Mouse (Mus musculus): ENCODE results near the gene Setd3. TPM values are rescaled to one million over a fixed set of nuclear protein-coding genes. Genes with fewer than 3 reads are reported as not detected.

Setd3 gene
- polyA plus RNA-seq, 1 experiment from 2014 or later: 35.6 TPM

DNA sequence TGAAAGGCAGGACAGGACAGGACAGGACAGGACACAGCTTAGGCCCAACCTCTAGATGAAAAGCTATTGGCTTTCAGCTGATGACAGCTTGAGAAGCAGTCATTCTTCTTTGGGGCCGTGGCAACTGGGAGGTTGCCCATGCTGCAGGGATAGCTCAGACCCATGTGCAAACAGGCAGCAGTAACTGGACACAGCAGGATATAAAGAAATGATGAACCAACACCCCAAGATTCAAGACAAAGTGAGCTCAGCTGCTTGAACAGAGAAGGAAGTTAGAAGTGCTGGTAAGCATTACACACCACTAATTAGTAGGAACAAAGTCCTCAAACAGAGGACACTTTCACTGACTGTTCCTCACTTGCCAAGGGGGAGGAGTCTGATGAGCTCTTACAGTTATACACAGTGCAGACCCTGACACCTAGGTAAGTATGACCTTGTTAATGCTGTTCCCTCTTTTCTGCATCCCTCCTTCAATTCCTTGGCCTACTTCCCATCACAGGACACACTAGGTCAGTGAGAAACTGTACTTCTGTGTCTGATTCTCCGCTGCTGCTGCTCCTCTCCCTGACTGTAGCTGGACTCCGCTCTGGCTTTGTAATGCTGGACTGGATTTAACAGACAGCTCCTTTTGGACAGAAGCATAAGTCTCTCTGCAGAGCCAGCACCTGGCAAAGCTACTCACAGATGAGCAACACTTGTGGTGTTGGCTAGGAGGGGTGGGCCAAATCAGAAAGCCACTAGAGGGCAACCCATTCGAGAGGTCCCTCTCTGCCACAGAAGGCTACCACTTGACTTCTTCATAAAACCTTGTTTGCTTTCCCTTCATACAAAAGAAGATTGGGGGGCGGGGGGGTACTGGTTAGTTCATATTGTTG, 35.3 kb downstream of the Setd3 start:
- ATAC-seq (no peak), DNase-seq (no peak)
- no peaks in the 10 kb centered on the region for H3K9me3 ChIP-seq (ENCODE audit: low read length)
- no peaks in the 10 kb centered on the region for H3K27me3 ChIP-seq (ENCODE audit: insufficient read depth, low read length)
- WGBS (ENCODE audit: insufficient replicate concordance): 88% methylated on average over 5 of the region's 5 CpGs
- no peak overlapping the region for H3K27ac ChIP-seq (ENCODE audit: low read depth)
- no peak overlapping the region for H3K9ac ChIP-seq (replicated peaks)
- peaks cover 35% of the 10 kb centered on the region for H3K36me3 ChIP-seq (replicated peaks; ENCODE audit: insufficient read depth, low read length)
- H3K4me1 ChIP-seq (ENCODE audit: insufficient read depth): 0 out of 2 replicates have a peak, but pooled peaks cover 3% of the 10 kb centered on the region
- no peak overlapping the region for H3K4me2 ChIP-seq (ENCODE audit: low read depth, low read length)
- H3K4me3 ChIP-seq (ENCODE audit: low read depth, low read length): no peak overlapping the region
- TF ChIP-seq CTCF (IDR thresholded peaks at IDR 0.05; ENCODE audit: low read depth) (no peak), EP300 (IDR thresholded peaks at IDR 0.05; ENCODE audit: low read depth) (no peak)

DNA sequence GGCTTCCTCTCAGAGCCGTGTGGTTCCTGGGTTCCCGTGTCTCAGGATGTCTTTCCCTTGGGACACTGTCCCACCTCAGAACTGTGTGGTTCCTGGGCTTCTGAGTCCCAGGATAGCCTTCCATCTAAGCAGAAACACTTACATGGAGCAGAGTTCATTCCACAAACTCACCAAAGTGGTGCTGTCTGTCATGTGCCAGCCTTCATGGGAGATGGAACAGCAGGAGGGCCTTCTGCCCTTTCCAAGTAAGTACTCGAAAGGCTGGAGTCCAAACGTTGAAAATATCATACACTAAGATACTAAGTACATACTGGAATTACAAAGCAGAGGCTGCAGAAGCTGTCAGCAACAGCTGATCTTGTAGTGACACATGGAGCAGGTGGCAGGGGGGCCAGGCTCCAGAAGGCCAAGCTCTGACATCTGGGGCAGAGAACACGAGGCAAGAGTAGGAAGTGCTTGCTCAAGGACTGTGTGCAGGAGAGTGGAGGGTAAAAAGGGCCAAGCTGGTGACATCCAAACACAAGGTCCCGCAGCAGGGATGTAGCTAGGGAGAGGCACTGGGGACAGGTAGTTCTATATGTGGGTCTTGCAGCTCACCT, 43.4 kb downstream of the Setd3 start:
- Histone ChIP-seq H3K9me3 (ENCODE audit: low read length) (no peaks in the 10 kb centered on the region), H3K36me3 (replicated peaks; ENCODE audit: insufficient read depth, low read length) (peaks cover 34% of the 10 kb centered on the region)
- WGBS (ENCODE audit: insufficient replicate concordance): 81% methylated on average over 6 of the region's 6 CpGs

DNA sequence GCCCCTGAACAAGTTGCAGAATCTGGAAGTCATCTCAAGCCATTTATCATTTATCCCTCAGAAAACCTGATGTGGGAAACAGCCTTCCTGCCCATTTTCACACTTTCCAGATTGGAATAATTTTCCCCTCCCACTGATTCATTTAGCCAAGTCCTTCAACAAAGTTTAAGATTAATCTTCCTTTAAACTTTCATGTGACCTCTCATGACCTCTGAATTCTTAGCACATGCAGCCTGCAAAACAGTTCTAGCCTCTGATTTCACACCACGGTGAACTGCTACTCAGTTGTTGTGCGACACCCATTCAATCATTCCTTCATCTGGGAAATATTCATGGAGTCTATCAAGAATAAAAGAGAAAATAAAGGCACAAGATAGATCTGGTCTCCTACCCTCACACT, 45.9 kb downstream of the Setd3 start:
- ATAC-seq (no peak), DNase-seq (no peak)
- Histone ChIP-seq H3K9me3 (ENCODE audit: low read length) (no peaks in the 10 kb centered on the region), H3K4me2 (ENCODE audit: low read depth, low read length) (no peak overlapping the region), H3K4me3 (ENCODE audit: low read depth, low read length) (no peak overlapping the region), H3K27ac (ENCODE audit: low read depth) (no peak overlapping the region), H3K27me3 (ENCODE audit: insufficient read depth, low read length) (no peaks in the 10 kb centered on the region), H3K9ac (replicated peaks) (no peak overlapping the region), H3K36me3 (replicated peaks; ENCODE audit: insufficient read depth, low read length) (peaks cover 45% of the 10 kb centered on the region), H3K4me1 (ENCODE audit: insufficient read depth) (no peaks in the 10 kb centered on the region)
- 89% methylated on average over 2 of the region's 2 CpGs for WGBS (ENCODE audit: insufficient replicate concordance)
- no peak for TF ChIP-seq CTCF (IDR thresholded peaks at IDR 0.05; ENCODE audit: low read depth)

More for the DNA sequence above, 43.4 kb downstream of the Setd3 start:
- Histone ChIP-seq H3K4me2 (ENCODE audit: low read depth, low read length) (no peak overlapping the region), H3K27me3 (ENCODE audit: insufficient read depth, low read length) (no peaks in the 10 kb centered on the region), H3K4me1 (ENCODE audit: insufficient read depth) (no peaks in the 10 kb centered on the region), H3K9ac (replicated peaks) (no peak overlapping the region), H3K4me3 (ENCODE audit: low read depth, low read length) (no peak overlapping the region), H3K27ac (ENCODE audit: low read depth) (no peak overlapping the region)
- DNase-seq (no peak), ATAC-seq (no peak)
- TF ChIP-seq CTCF (IDR thresholded peaks at IDR 0.05; ENCODE audit: low read depth): no peak
- TF ChIP-seq EP300 (IDR thresholded peaks at IDR 0.05; ENCODE audit: low read depth): no peak

DNA sequence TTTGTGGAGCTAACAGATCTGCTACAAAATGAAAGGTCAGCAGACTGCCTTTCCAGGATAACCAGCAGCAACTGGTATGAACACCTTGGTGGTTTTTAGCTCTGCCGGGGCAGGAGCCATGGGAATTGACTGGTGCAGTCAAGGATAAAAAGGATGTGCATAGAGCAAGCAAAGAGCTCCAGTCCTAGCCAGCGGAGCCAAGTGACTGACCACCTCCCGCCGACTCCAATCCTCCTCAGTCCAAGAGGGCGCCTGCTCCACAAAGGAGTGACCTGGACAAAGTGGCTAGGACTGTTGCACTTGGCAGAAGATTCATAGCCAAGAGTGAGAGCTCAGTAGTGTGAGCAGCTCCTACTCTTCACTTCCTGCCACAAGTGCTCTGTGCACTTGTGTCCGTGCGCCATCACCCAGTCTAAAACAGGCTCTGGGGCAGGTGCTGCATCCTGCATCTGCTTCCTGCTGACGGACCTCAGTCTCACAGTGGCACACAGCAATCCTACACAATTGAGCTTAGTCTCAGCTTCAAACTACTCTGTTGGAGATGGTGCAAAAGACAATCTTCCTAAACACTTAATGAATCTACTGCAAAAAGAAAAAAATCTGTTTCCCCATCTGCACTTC, 46.6 kb downstream of the Setd3 start:
- ATAC-seq: no peak
- TF ChIP-seq EP300 (IDR thresholded peaks at IDR 0.05; ENCODE audit: low read depth): no peak
- no peak for TF ChIP-seq CTCF (IDR thresholded peaks at IDR 0.05; ENCODE audit: low read depth)
- H3K4me3 ChIP-seq (ENCODE audit: low read depth, low read length): no peak overlapping the region
- WGBS (ENCODE audit: insufficient replicate concordance): 85% methylated on average over 8 of the region's 8 CpGs
- peaks cover 39% of the 10 kb centered on the region for H3K36me3 ChIP-seq (replicated peaks; ENCODE audit: insufficient read depth, low read length)
- H3K27me3 ChIP-seq (ENCODE audit: insufficient read depth, low read length): no peaks in the 10 kb centered on the region
- no peak overlapping the region for H3K4me2 ChIP-seq (ENCODE audit: low read depth, low read length)
- H3K9me3 ChIP-seq (ENCODE audit: low read length): no peaks in the 10 kb centered on the region
- H3K4me1 ChIP-seq (ENCODE audit: insufficient read depth): no peaks in the 10 kb centered on the region
- no peak for DNase-seq
- H3K27ac ChIP-seq (ENCODE audit: low read depth): no peak overlapping the region
- H3K9ac ChIP-seq (replicated peaks): no peak overlapping the region

DNA sequence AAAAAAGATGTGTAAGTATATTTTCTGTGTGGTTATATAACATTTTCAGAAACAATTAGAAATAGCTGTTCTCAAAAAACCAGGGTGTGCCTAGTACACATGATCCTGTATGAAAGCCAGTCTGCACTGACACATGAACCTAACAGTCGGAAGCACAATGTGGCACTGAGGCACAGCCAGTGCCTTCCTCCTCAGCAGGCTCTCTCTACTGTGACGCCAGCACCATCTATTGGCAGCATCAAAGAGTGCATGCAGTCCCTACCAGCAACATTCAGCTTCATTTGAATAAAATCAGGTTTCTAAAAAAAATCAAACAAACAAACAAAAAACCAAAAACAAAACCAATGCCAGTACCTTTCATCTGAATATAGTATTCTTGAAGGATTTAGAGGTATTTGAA, 57.8 kb downstream of the Setd3 start:
- no peaks in the 10 kb centered on the region for H3K9me3 ChIP-seq (ENCODE audit: low read length)
- no peaks in the 10 kb centered on the region for H3K27me3 ChIP-seq (ENCODE audit: insufficient read depth, low read length)
- WGBS (ENCODE audit: insufficient replicate concordance): 24% methylated on average over 2 of the region's 2 CpGs
- no peak overlapping the region for H3K4me2 ChIP-seq (ENCODE audit: low read depth, low read length)
- DNase-seq (peak; percentile 56), ATAC-seq (no peak)
- no peak overlapping the region for H3K4me3 ChIP-seq (ENCODE audit: low read depth, low read length)
- no peak overlapping the region for H3K27ac ChIP-seq (ENCODE audit: low read depth)
- no peak overlapping the region for H3K9ac ChIP-seq (replicated peaks)
- TF ChIP-seq CTCF (IDR thresholded peaks at IDR 0.05; ENCODE audit: low read depth): peak; percentile 80
- TF ChIP-seq EP300 (IDR thresholded peaks at IDR 0.05; ENCODE audit: low read depth): no peak
- H3K36me3 ChIP-seq (replicated peaks; ENCODE audit: insufficient read depth, low read length): peaks cover 15% of the 10 kb centered on the region
- no peaks in the 10 kb centered on the region for H3K4me1 ChIP-seq (ENCODE audit: insufficient read depth)

DNA sequence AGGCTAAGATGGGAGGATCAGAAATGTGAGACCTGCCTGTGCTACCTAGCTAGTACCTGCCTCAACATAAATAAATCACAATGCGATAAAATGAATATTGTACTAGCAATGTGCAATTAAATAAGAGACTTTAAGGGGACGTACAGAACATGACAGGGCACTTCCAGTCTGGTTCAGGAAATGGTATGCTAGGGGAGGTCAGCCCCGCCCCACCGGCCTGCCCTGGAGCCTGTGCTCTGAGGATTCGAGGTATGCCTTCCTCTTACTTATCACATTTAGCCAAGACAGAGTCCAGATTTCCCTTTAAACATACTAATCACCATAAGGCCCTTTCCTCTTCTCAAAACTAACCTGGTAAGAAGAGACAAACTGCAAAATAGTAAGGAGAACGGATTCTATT, 58.7 kb downstream of the Setd3 start:
- H3K9me3 ChIP-seq (ENCODE audit: low read length): no peaks in the 10 kb centered on the region
- no peaks in the 10 kb centered on the region for H3K27me3 ChIP-seq (ENCODE audit: insufficient read depth, low read length)
- TF ChIP-seq CTCF (IDR thresholded peaks at IDR 0.05; ENCODE audit: low read depth) (no peak), EP300 (IDR thresholded peaks at IDR 0.05; ENCODE audit: low read depth) (no peak)
- H3K4me2 ChIP-seq (ENCODE audit: low read depth, low read length): no peak overlapping the region
- no peak overlapping the region for H3K4me3 ChIP-seq (ENCODE audit: low read depth, low read length)
- WGBS (ENCODE audit: insufficient replicate concordance): 54% methylated on average over 6 of the region's 6 CpGs
- DNase-seq: no peak
- peaks cover 13% of the 10 kb centered on the region for H3K36me3 ChIP-seq (replicated peaks; ENCODE audit: insufficient read depth, low read length)
- no peak for ATAC-seq
- H3K9ac ChIP-seq (replicated peaks): no peak overlapping the region
- no peak overlapping the region for H3K27ac ChIP-seq (ENCODE audit: low read depth)
- no peaks in the 10 kb centered on the region for H3K4me1 ChIP-seq (ENCODE audit: insufficient read depth)

Data from liver, postnatal 0 days (tissue).